Mouse (Mus musculus) thymus, postnatal 14 days (tissue): ENCODE data around the gene Vcp.

Experiments used
- DNase-seq: peaks from one replicate; pipeline ENCODE4 v3.0.0; 2021

Gene Vcp

GRCm38 (mm10) chr4:43000141-43000986, at the start of gene Vcp:
Vcp (minus strand) TSS chr4:43000507.
- peak; percentile 99 for DNase-seq

- DNase-seq: peak; percentile 75
These were observed 46.9 kb upstream of the Vcp start for GRCm38 (mm10) chr4:43047231-43047630.

GRCm38 (mm10) chr4:43046607-43047006, 46.3 kb upstream of the Vcp start:
- no peak for DNase-seq

- DNase-seq: peak; percentile 85
These were observed 45.5 kb upstream of the Vcp start, which contains the start of gene Fam214b for GRCm38 (mm10) chr4:43045659-43046302. Fam214b (minus strand) TSS chr4:43046220.

DNA sequence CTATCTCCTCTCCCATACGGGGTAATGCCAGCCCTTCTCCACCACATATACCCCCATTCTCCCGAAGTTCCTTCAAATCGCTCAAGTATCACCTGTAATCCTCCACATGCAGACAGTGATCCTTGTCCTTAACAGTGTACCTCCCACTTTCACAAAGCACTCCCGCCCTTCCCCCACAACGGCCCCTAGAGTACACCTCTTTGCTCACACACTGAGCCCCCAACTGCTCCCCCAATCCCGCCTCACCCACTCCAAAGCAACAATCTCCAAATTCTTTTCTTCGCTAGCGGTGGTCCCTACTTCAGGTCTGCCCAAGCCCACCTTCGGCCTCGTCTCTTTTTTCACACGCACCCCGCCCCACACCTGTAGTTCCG, 45.0 kb upstream of the Vcp start:
- no peak for DNase-seq

- DNase-seq: peak; percentile 21
These were observed 44.4 kb upstream of the Vcp start for GRCm38 (mm10) chr4:43044673-43045072.

DNA sequence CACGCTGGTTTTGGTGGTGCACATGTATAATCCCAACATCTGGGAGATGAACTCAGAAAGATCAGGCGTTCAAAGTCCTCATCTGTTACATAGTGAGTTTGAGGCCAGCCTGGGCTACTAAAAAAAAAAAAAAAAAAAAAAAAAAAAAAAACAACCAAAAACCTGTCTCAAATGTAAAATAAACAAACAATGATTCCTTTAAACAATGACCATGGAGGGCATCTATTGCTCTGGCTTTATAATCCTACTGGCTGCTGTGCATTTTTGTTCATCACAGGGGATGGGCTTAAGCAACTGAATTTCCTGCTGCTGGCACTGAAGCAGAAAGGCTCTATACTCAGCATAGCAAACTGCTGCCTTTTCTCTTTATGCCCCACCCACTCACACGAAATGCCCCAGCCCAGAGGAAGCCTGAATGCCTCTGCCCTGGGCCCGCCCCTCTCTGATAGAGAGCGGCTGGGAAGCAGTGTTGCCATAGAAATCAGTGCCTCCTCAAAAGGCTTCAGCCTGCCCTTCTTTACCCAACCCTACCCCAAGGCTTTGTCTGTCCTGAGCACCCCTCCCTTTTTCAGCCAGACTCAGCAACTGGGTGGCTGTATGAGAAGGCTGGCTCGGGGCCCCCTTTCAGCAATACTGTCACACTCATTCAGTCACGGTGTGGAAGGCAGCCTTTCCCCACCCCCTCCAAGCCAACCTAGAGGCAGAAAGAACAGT, 43.5 kb upstream of the Vcp start:
- DNase-seq: peak; percentile 72

DNA sequence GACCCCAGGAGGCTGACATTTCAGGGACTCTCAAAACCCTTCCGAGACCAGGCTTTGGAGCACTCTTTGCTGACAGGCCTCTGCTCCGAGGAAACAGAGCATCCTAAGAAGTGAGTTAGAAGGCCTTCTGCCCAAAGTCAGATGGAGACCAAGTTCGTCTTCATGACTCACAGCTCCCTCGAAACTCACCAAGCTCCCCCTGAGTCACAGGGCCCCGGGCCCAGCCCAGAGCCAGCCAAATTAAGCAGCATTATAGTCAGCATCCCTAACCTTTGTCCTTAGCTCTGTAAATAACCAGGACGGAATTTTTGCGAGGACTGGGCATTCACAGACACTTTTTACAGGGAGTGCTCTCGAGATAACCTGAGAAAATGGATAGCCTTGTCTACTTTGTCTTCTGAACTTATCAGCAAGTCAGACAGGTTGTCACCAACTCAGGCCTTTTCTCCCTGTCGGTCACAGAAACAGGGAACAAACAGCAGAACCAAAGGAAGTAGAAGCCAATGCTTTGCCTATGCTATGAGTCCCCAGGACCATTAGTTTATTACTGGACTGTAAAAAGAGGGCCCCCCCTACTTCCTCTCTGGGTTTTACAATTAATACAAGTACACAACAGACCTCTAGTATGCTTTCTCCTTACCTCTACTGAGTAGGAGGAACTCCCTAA, 40.7 kb upstream of the Vcp start:
- no peak for DNase-seq

DNA sequence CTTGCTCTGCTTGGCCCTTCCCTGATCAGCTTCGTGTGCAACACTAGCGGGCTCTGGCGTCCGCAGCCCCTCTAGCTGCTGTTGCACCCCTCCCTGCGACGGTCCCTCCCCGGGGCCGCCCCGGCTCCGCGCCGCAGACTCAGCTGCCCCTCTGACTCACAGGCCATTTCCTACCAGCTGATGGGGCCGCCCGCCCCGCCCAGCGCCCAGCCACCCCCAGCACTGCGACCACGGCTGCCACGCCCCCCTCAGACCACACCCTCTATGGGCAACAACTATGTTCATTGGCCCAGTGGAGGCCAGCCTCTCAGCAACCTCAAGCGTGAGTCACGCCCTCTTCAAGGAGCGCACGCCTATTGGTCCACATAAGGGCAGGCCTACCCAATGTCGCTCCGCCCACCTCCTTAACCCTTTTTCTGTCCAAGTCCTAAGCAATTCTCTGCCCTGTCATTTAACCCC, 39.8 kb upstream of the Vcp start:
- peak; percentile 93 for DNase-seq

DNA sequence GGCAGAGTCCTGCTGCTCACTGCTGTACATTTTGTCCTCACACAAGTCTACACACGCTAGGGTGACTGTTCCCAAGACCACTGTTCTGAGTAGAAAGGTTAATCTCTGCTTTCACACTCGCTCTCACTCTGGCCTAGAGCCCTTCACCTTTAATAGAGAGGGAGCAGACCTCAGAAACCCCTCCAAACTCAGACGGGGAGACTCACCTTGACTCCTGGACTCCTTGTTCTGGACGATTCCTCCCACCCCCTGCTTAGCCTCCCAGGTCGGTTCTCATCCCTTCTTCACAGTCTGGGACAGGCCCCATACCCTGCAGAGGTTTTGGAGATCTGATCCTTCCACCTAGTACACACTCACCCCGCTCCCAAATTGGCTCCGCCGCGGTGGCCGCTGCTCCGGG, 39.3 kb upstream of the Vcp start:
- no peak for DNase-seq

GRCm38 (mm10) chr4:43038567-43039495, 38.5 kb upstream of the Vcp start:
- DNase-seq: no peak

DNA sequence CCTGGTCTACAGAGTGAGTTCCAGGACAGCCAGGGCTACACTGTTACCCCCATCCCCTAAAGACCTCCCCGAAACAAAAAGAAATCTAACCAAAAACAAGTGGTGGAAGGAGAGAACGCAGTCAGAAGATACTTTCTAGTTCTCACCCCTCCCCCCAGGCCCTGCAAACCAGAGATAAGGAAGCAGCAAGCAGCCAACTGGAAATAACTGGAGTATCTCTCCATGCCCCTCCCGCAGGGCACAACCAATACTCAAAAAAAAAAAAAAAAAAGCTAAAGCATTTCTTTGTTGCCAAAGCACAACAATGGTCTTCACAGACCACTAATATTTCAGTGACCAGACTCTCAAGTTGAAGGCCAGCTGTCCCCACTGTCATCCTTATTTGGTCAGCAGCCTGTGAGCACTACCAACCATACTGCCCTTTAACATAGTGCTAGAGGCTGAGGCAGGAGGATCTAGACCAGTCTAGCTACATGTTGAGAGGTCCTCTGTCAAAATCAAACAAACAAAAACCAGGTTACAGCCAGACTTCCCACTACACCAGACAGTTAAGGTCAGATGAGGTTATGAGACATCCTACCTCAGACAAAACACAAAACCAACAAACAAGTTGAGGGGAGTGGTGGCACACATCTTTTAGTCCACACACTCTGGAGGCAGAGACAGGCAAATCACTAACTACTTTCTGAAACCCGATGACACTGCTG, 37.7 kb upstream of the Vcp start:
- DNase-seq: no peak

- DNase-seq: no peak
These were observed 36.0 kb upstream of the Vcp start for GRCm38 (mm10) chr4:43036356-43036755.

- DNase-seq: no peak
These were observed 35.5 kb upstream of the Vcp start for GRCm38 (mm10) chr4:43035851-43036250.

DNA sequence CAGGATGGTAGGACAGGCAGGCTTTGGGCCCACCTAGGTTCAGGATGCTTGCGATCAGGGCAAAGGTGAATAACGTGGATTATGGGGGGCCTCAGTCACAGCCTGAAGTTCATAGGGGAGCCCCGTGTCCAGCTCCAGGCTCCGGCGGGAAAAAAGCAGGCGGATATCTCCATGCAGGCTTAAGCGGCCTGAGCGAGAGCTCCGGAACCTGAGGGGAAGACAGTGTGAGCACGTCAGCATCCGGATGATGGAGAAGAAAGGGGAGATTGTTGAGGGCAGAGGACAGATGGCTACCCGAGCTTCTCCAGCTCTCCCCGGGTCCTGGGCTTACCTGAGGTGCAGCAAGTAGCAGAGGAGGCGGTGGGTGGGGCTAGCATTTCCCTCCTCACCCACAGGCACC, 33.2 kb upstream of the Vcp start:
- DNase-seq: no peak

GRCm38 (mm10) chr4:43032501-43032900, 32.2 kb upstream of the Vcp start:
- DNase-seq: no peak

- peak; percentile 94 for DNase-seq
These were observed 31.1 kb upstream of the Vcp start, which contains the start of gene Stoml2 for GRCm38 (mm10) chr4:43031237-43031995. Stoml2 (minus strand) TSS chr4:43031710.

DNA sequence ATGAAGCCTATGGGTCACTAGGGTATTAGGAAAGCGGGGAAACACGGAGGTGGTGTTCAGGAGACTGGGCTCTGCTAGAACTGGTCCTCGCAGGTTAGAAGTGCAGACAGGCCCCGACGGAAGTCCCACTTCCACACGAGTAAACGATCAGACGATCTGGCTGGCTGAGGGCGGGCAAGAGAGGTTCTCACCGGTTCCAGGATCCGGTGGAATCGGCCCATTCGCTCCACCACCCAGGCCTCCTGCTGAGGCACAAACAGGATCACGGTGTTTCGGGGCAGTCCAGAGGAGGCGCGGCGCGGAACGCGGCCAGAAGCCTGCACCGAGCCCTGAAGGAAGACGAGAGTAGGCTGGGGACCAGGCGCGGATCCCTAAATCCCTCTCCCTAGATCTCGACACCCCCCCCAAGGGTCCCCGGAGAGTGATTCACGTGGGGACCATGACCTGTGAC, 30.5 kb upstream of the Vcp start:
- DNase-seq: no peak

DNA sequence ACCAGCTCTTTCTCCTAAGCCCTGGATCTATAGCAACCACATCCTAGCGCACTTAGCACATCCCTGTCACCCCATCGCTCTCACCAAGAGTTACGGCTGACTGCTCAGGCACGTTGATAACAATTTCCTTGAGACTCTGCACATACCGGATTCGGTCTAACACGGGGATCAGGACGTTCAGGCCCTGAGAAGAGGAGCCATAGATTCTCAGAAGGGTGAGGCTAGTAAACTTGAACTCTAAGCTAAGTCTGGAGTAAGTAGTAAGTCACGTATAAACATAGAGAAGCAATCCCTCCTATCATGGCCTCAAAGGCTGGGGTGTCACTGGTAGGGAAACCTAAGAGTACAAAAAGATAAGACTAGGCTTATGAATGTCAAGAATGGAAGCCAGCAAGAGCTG, 30.0 kb upstream of the Vcp start:
- no peak for DNase-seq

GRCm38 (mm10) chr4:43029749-43030148, 29.4 kb upstream of the Vcp start:
- no peak for DNase-seq
